Mouse (Mus musculus): ENCODE results near the gene St3gal3.

DNA sequence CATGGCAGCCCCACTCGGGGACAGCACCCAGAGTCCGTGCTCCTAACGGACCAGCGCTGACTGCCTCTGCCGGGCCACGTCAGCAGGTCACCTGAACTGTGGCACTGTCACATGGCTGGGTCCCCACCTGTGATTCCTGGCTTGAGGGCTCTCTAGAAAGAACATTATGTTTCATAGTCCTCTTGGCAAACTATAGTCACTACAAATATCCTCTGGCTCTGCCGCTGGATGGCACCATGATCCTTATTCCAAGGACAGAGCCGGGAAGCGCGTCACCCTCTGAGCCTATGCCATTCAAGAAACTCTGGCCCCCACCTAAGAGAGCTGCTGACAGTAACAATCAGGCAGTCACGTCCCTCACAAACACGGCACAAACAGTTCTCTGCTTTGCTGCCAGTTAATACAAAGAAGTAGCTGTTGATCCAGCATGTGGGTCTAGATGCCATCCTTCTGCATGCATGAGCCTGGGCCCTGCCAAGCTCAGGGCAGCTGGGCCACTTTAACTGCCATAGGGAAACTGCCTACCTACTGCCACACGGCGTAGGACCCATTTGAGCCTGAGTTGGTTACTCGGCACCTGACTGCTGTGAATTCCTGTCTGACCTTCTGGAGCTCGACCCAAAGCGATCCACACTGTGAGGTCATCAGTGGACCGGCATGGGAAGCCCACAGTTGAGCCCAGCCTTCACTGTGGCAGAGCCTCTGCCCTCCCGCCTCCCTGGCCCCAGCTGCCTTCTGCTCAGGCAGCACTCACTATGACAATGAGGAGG, 13.0 kb upstream of the St3gal3 start:
- TF ChIP-seq CTCF (IDR thresholded peaks at IDR 0.05; ENCODE audit: low read depth): no peak
- TF ChIP-seq EP300 (IDR thresholded peaks at IDR 0.05; ENCODE audit: low read depth): no peak
